Mouse (Mus musculus) kidney, adult 2 months (tissue): Measurements from ENCODE around the gene Gpatch2.

Source experiments
- CTCF ChIP-seq: fragments of 200-500 bp; conservative IDR thresholded peaks from 2 replicates; pipeline ENCODE4 v1.5.1; 2011; ENCODE audit warnings: low read depth, mild to moderate bottlenecking, control low read depth, low read length, moderate library complexity, mixed read lengths; ENCODE audit not compliant: insufficient read depth, insufficient read length
- POLR2A ChIP-seq: fragments of 200-500 bp; IDR thresholded peaks from one replicate; pipeline ENCODE4 v1.6.1; 2011; ENCODE audit warnings: low read depth, low read length, control low read depth

GRCm38 (mm10) chr1:187313763-187314162, 98.5 kb downstream of the Gpatch2 start:
- TF ChIP-seq CTCF (no peak), POLR2A (no peak)
